Mouse (Mus musculus): ENCODE measurements at regions not wholly inside any gene's neighbourhood (a gene's known extent, or its start where the extent isn't known, plus 50 kb on each side); places are given as distances from the start of the nearest gene placed in this dataset.

DNA sequence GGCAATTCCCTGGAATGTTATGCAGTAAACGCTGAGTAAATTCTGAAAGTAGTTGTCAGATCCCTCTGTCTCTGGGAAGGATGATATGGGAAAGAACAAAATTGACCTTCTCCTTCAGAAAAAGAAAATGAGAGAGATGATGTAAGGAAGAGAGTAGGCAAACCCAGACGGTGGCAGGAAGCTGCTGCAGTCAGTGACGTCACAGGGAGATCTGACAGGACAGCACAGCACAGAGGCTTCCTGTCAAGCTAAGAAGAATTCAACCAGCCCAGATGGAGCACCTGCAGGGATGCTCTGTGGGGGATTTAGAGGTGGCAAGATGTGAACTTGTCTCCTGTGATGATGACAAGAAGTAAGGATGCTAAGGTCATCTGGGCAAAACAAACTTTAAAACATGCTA is 107.7 kb upstream of the Cox10 start:
- DNase-seq, result no peak
- Histone ChIP-seq H3K27me3 (replicated peaks; ENCODE audit: control insufficient read depth, insufficient read depth, low read length) (no peaks in the 10 kb centered on the region), H3K4me3 (ENCODE audit: insufficient read depth, low read depth, low read length) (no peak overlapping the region), H3K36me3 (ENCODE audit: control insufficient read depth, insufficient read depth, low read length) (no peaks in the 10 kb centered on the region), H3K27ac (ENCODE audit: insufficient read depth, low read depth, low read length) (no peak overlapping the region), H3K4me1 (ENCODE audit: control insufficient read depth, insufficient read depth, low read length) (no peaks in the 10 kb centered on the region)
- TF ChIP-seq CTCF (conservative IDR thresholded peaks at IDR 0.05; ENCODE audit: insufficient read depth, insufficient read length, low read depth, low read length) (no peak), POLR2A (IDR thresholded peaks at IDR 0.05; ENCODE audit: low read depth, low read length) (no peak)
- WGBS, result 57% methylated on average over 3 of the region's 3 CpGs

DNA sequence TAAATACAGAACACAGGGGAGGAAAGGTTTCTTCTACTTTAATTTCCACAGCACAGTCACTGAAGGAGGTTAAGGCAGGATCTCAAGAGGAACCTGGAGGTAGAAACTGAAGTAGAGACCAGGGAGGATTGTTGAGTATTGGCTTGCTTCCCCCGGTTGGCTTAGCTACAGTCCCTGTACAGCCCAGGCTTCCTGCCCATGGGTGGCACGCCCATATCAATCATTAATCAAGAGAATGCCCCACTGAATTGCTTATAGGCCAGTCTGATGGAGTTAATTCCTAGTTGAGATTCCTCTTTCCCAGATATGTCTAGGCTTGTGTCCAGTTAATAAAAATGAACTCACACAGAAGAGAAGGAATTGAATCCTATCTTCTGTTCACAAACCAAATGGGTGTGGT is 107.3 kb upstream of the Cox10 start:
- no peaks in the 10 kb centered on the region for H3K4me1 ChIP-seq (ENCODE audit: control insufficient read depth, insufficient read depth, low read length)
- DNase-seq, result peak; percentile 16
- H3K27me3 ChIP-seq (replicated peaks; ENCODE audit: control insufficient read depth, insufficient read depth, low read length), result no peaks in the 10 kb centered on the region
- H3K36me3 ChIP-seq (ENCODE audit: control insufficient read depth, insufficient read depth, low read length), result no peaks in the 10 kb centered on the region
- H3K27ac ChIP-seq (ENCODE audit: insufficient read depth, low read depth, low read length), result no peak overlapping the region
- H3K4me3 ChIP-seq (ENCODE audit: insufficient read depth, low read depth, low read length), result no peak overlapping the region
- no peak for TF ChIP-seq POLR2A (IDR thresholded peaks at IDR 0.05; ENCODE audit: low read depth, low read length)
- no peak for TF ChIP-seq CTCF (conservative IDR thresholded peaks at IDR 0.05; ENCODE audit: insufficient read depth, insufficient read length, low read depth, low read length)
- WGBS, result 42% methylated on average over 2 of the region's 2 CpGs

DNA sequence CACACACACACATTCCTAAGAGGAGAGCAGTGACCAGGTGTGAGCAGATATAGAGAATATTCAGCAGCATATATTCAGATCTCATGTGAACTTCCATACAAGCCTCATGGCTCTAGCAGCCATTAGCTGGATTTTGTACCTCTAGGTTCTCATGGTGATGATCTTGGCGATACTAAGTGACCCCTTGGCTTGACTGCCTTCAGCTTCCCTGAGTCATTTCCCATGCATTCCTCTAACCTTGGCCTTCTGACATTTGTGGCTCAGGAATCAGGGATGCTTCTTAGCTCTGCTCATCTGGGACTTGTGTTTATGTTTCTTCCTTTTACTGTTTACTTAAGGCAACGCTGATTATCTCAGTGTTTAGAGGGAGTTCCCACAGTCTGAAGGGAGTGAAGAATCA is 100.8 kb upstream of the Cox10 start:
- no peak overlapping the region for H3K27ac ChIP-seq (ENCODE audit: insufficient read depth, low read depth, low read length)
- DNase-seq, result no peak
- H3K4me3 ChIP-seq (ENCODE audit: insufficient read depth, low read depth, low read length), result no peak overlapping the region
- no peaks in the 10 kb centered on the region for H3K4me1 ChIP-seq (ENCODE audit: control insufficient read depth, insufficient read depth, low read length)
- TF ChIP-seq POLR2A (IDR thresholded peaks at IDR 0.05; ENCODE audit: low read depth, low read length) (no peak), CTCF (conservative IDR thresholded peaks at IDR 0.05; ENCODE audit: insufficient read depth, insufficient read length, low read depth, low read length) (no peak)
- no peaks in the 10 kb centered on the region for H3K27me3 ChIP-seq (replicated peaks; ENCODE audit: control insufficient read depth, insufficient read depth, low read length)
- H3K36me3 ChIP-seq (ENCODE audit: control insufficient read depth, insufficient read depth, low read length), result no peaks in the 10 kb centered on the region
- WGBS, result 17% methylated on average over 2 of the region's 2 CpGs

DNA sequence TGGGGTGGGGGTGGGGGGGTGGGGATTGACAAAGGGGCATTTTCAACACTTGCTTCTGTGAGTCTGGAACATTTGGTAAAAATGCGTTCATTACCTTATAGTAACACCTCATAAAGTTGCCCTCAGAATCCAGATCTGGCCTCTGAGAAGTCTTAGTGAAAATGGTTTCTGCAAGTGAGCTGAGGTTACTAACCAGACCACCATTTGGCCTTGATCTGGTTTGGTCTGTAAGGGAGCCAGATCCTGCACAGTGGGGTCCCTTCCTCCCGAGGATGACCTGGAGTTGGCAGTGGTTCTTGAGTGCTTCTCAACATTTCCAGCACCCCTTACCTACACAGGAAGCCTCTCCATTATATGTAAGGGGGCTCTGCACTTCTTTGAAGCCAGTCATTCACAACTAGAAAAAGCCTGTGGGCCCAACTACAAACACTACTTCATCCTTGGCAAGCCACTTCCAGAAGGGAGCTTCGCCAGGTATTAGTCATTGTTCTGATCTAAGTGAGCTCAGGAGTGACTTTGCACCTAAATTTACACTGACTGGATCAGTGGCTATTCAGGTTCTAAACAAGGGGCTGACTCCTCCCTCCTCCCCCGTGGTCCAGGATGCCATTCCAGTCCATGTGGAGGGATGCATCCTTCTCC is 94.3 kb upstream of the Cox10 start:
- Histone ChIP-seq H3K36me3 (ENCODE audit: control insufficient read depth, insufficient read depth, low read length) (no peaks in the 10 kb centered on the region), H3K27ac (ENCODE audit: insufficient read depth, low read depth, low read length) (no peak overlapping the region), H3K27me3 (replicated peaks; ENCODE audit: control insufficient read depth, insufficient read depth, low read length) (no peaks in the 10 kb centered on the region), H3K4me1 (ENCODE audit: control insufficient read depth, insufficient read depth, low read length) (no peaks in the 10 kb centered on the region), H3K4me3 (ENCODE audit: insufficient read depth, low read depth, low read length) (no peak overlapping the region)
- no peak for DNase-seq
- WGBS, result 58% methylated on average over 4 of the region's 4 CpGs
- no peak for TF ChIP-seq CTCF (conservative IDR thresholded peaks at IDR 0.05; ENCODE audit: insufficient read depth, insufficient read length, low read depth, low read length)
- TF ChIP-seq POLR2A (IDR thresholded peaks at IDR 0.05; ENCODE audit: low read depth, low read length), result no peak

DNA sequence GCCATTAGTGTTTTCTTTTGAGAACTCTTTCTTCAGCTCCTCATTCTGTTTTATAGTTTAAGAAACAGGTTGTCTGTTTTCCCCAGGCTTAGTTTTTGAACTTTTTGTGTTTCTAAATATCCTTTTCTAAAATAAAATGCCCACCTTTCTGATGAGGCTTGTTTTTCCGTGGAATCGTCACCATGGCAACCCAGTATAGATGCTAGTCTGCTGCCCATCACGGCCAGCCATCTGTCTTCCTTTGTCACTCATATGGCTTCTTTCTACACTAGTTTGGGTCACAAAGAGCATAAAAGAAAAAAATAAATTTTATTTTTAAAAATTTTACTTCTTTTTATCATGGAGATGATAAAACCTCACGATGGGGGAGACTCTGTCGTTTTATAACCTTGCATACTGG is 93.7 kb upstream of the Cox10 start:
- 82% methylated on average over 5 of the region's 5 CpGs for WGBS
- TF ChIP-seq CTCF (conservative IDR thresholded peaks at IDR 0.05; ENCODE audit: insufficient read depth, insufficient read length, low read depth, low read length) (no peak), POLR2A (IDR thresholded peaks at IDR 0.05; ENCODE audit: low read depth, low read length) (no peak)
- Histone ChIP-seq H3K4me3 (ENCODE audit: insufficient read depth, low read depth, low read length) (no peak overlapping the region), H3K36me3 (ENCODE audit: control insufficient read depth, insufficient read depth, low read length) (no peaks in the 10 kb centered on the region), H3K27ac (ENCODE audit: insufficient read depth, low read depth, low read length) (no peak overlapping the region), H3K4me1 (ENCODE audit: control insufficient read depth, insufficient read depth, low read length) (no peaks in the 10 kb centered on the region), H3K27me3 (replicated peaks; ENCODE audit: control insufficient read depth, insufficient read depth, low read length) (no peaks in the 10 kb centered on the region)
- no peak for DNase-seq

DNA sequence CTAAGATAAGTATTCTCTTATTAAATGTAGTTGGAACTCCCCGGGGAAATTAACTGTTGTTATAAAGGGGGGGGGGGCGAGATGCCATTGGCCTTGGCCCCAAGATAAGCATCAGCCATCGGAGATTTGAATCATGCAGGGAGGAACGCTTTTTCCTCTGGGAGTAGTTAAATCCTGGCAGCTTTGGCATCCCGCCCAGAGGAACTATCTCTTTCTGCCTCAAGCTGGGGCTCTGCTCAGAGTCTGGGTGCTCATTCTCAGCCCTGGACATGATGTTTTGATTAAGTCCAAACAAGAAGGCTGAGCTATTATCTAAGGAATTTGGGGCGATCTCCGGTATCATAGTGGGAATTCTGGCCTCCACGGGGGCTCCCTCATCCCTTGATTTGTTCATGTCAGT is 89.4 kb upstream of the Cox10 start:
- H3K4me1 ChIP-seq (ENCODE audit: control insufficient read depth, insufficient read depth, low read length), result no peaks in the 10 kb centered on the region
- H3K27me3 ChIP-seq (replicated peaks; ENCODE audit: control insufficient read depth, insufficient read depth, low read length), result no peaks in the 10 kb centered on the region
- no peak overlapping the region for H3K4me3 ChIP-seq (ENCODE audit: insufficient read depth, low read depth, low read length)
- H3K36me3 ChIP-seq (ENCODE audit: control insufficient read depth, insufficient read depth, low read length), result no peaks in the 10 kb centered on the region
- WGBS, result 49% methylated on average over 8 of the region's 8 CpGs
- no peak overlapping the region for H3K27ac ChIP-seq (ENCODE audit: insufficient read depth, low read depth, low read length)
- DNase-seq, result peak; percentile 17
- TF ChIP-seq CTCF (conservative IDR thresholded peaks at IDR 0.05; ENCODE audit: insufficient read depth, insufficient read length, low read depth, low read length), result no peak

DNA sequence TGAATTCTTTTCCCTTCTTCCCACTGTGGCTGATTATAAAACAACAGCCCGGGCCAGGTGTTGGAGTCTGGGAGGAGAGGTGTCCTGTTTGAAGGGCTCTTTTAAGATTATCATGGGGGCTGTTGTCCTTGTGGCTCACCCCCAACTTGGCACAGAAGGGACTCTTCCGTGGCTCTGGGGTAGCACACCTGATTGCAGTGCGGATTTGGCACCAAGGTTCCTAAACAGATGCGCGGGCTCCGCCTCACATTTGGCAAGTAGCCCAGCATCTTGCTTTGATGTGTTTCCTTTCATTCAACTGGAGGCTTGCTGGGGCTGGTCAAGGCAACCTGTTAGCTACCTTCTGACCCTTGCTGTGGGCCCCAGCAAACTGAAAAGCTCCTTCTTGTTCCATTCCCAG is 85.5 kb upstream of the Cox10 start:
- DNase-seq, result no peak
- no peak overlapping the region for H3K27ac ChIP-seq (ENCODE audit: insufficient read depth, low read depth, low read length)
- WGBS, result 38% methylated on average over 6 of the region's 6 CpGs

More for the DNA sequence above, 85.5 kb upstream of the Cox10 start:
- no peak for TF ChIP-seq CTCF (conservative IDR thresholded peaks at IDR 0.05; ENCODE audit: insufficient read depth, insufficient read length, low read depth, low read length)
- TF ChIP-seq POLR2A (IDR thresholded peaks at IDR 0.05; ENCODE audit: low read depth, low read length), result no peak
- Histone ChIP-seq H3K36me3 (ENCODE audit: control insufficient read depth, insufficient read depth, low read length) (no peaks in the 10 kb centered on the region), H3K4me3 (ENCODE audit: insufficient read depth, low read depth, low read length) (no peak overlapping the region), H3K4me1 (ENCODE audit: control insufficient read depth, insufficient read depth, low read length) (no peaks in the 10 kb centered on the region), H3K27me3 (replicated peaks; ENCODE audit: control insufficient read depth, insufficient read depth, low read length) (no peaks in the 10 kb centered on the region)
